Comparison of ENCODE assay signal across 7 mouse cellular contexts in genomic region chr14:12822491-12823219, GRCm38 (mm10). TPM values are rescaled to one million over a fixed set of nuclear protein-coding genes. Genes with fewer than 3 reads are reported as not detected.
A peak's percentile ranks its signal among the peaks of the same experiment; 100 is the strongest.
DNase-seq lines count a peak whose midpoint lies in the region; ATAC-seq lines count a peak whose summit lies in the region.

TSS of gene Cadps (minus strand) at chr14:12823079.

- H3K4me2 ChIP-seq in heart, embryonic 16.5 days (ENCODE audit: low read depth, low read length) = peak within 1 kb of the TSS; percentile 87

- no peaks in the 10 kb centered on the region for H3K9me3 ChIP-seq in heart, embryonic 16.5 days (replicated peaks; ENCODE audit: control insufficient read depth, low read length)

- H3K36me3 ChIP-seq in heart, embryonic 16.5 days (ENCODE audit: control insufficient read depth, insufficient read depth) = no peaks in the 10 kb centered on the region

- no peak within 1 kb of the TSS for H3K27ac ChIP-seq in heart, embryonic 16.5 days (ENCODE audit: low read length)

- intact Hi-C loops in left cerebral cortex, postnatal 36 days (cut with DNase I) = loop anchor here (2.0 to 10.0 kb wide), 4 partner anchors 44 to 375 kb away; no protein-coding TSS in a partner anchor

- peak within 1 kb of the TSS; percentile 32 for H3K9ac ChIP-seq in heart, embryonic 16.5 days (ENCODE audit: low read length)

- WGBS in heart, embryonic 16.5 days = under 1% methylated on average over 70 of the region's 71 CpGs

- H3K4me3 ChIP-seq in heart, embryonic 16.5 days (ENCODE audit: low read length) = peak within 1 kb of the TSS; percentile 61

- H3K4me1 ChIP-seq in heart, embryonic 16.5 days (ENCODE audit: control insufficient read depth, insufficient read depth, low read length) = peaks cover 14% of the 10 kb centered on the region

- peak; percentile 9 for DNase-seq in ovary, postnatal 36 days (ENCODE audit: low spot score)
- no peak for DNase-seq in ovary, postnatal 10 days (ENCODE audit: low spot score)
- peak; percentile 80 to 83 for DNase-seq in cerebellum, postnatal 36 days
- DNase-seq in left cerebral cortex, postnatal 36 days (ENCODE audit: low spot score in 2 of 2) = peak; percentile 80 to 84
- DNase-seq in retina, postnatal 7 days (ENCODE audit: low read depth, low spot score) = peak; percentile 45
- DNase-seq in adipocyte (ENCODE audit: low spot score) = no peak

- H3K27me3 ChIP-seq in heart, embryonic 16.5 days (ENCODE audit: control insufficient read depth, insufficient read depth, low read length) = peaks cover 25% of the 10 kb centered on the region

- ATAC-seq in heart, embryonic 16.5 days (replicated peaks; ENCODE audit: extremely low read depth, insufficient read depth, low FRiP score) = no peak

RNA-seq across cellular contexts. Expression of gene Cadps, which starts in this region (rescaled TPM):
- polyA plus RNA-seq in heart, embryonic 16.5 days (2015; fragmentation: Nextera tagmentation; extraction: Ambion mirVana) = 0.41 and 0.56 TPM in 2 replicates
- 100 to 1,000 TPM; 224 to 253 TPM for total RNA-seq in left cerebral cortex, postnatal 36 days (2021)

Comparison
In these comparisons a context has a peak if more than half of its experiments do, and no peak if none do; other contexts are left out.
1. DNase-seq: peak in ovary, postnatal 36 days (single experiment), cerebellum, postnatal 36 days (2 of 2), left cerebral cortex, postnatal 36 days (2 of 2) and retina, postnatal 7 days (single experiment); none in ovary, postnatal 10 days (single experiment) and adipocyte (single experiment).